Mouse (Mus musculus): Measurements from ENCODE around the gene Cdkn2aip. TPM values are rescaled to one million over a fixed set of nuclear protein-coding genes. Genes with fewer than 3 reads are reported as not detected.

Gene Cdkn2aip
- polyA plus RNA-seq, 1 experiment: not detected

GRCm38 (mm10) chr8:47689704-47690326 lies 23.9 kb downstream of the Cdkn2aip start:
- H3K4me1 ChIP-seq (ENCODE audit: control insufficient read depth, insufficient read depth, low read length): no peaks in the 10 kb centered on the region
- H3K4me3 ChIP-seq (ENCODE audit: insufficient read depth, low read depth, low read length): no peak overlapping the region
- H3K27ac ChIP-seq (ENCODE audit: insufficient read depth, low read depth, low read length): no peak overlapping the region
- TF ChIP-seq POLR2A (IDR thresholded peaks at IDR 0.05; ENCODE audit: insufficient read depth, low read depth, low read length) (no peak), CTCF (IDR thresholded peaks at IDR 0.05; ENCODE audit: insufficient read depth, low read depth, low read length) (no peak)
- WGBS: 67% methylated on average over 12 of the region's 12 CpGs

DNA sequence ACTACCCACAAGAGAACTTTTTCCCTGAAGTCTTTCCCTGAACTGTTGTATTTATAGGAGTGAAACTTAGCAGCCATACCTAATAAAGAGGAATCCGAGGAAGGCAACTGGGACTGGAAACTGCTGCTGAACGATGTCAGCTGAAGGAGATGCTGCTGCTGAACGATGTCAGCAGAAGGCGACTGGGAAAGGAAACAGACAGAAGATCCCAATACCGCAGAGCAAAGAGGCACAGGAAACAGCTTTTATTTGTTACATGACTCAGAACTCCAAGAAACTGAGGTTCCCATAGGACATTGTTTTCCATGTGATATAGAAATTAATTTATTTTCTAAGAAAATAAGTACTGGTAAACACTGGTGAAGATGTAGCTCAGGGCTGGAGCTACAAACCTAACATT lies 29.3 kb downstream of the Cdkn2aip start:
- TF ChIP-seq POLR2A (IDR thresholded peaks at IDR 0.05; ENCODE audit: insufficient read depth, low read depth, low read length) (no peak), CTCF (IDR thresholded peaks at IDR 0.05; ENCODE audit: insufficient read depth, low read depth, low read length) (no peak)
- H3K4me1 ChIP-seq (ENCODE audit: control insufficient read depth, insufficient read depth, low read length): no peaks in the 10 kb centered on the region
- H3K4me3 ChIP-seq (ENCODE audit: insufficient read depth, low read depth, low read length): no peak overlapping the region
- WGBS: 65% methylated on average over 5 of the region's 5 CpGs
- H3K27ac ChIP-seq (ENCODE audit: insufficient read depth, low read depth, low read length): no peak overlapping the region

GRCm38 (mm10) chr8:47683994-47684393 lies 29.7 kb downstream of the Cdkn2aip start:
- Histone ChIP-seq H3K27ac (ENCODE audit: insufficient read depth, low read depth, low read length) (no peak overlapping the region), H3K4me1 (ENCODE audit: control insufficient read depth, insufficient read depth, low read length) (no peaks in the 10 kb centered on the region), H3K4me3 (ENCODE audit: insufficient read depth, low read depth, low read length) (no peak overlapping the region)
- no peak for TF ChIP-seq POLR2A (IDR thresholded peaks at IDR 0.05; ENCODE audit: insufficient read depth, low read depth, low read length)
- TF ChIP-seq CTCF (IDR thresholded peaks at IDR 0.05; ENCODE audit: insufficient read depth, low read depth, low read length): no peak
- 69% methylated on average over 9 of the region's 9 CpGs for WGBS

DNA sequence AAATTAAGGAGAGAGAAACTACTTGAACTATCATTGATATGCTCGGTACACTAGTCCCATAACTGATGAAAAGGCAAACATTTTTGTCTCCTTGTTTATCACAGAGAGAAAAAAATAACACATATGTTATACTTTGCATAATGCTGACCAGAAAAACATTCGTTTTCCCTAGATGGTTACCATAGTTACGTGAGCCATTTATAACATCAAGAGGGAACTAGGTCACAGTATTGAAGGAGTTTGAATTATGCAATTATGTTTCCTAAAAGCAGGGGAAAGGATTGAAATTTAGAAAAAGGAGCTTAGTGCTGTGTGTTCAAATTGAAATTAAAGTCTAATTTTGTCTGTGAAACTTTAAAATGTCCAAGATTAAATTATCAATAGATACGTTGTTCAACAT lies 33.4 kb downstream of the Cdkn2aip start:
- WGBS: 41% methylated on average over 4 of the region's 4 CpGs
- Histone ChIP-seq H3K4me1 (ENCODE audit: control insufficient read depth, insufficient read depth, low read length) (no peaks in the 10 kb centered on the region), H3K4me3 (ENCODE audit: insufficient read depth, low read depth, low read length) (no peak overlapping the region), H3K27ac (ENCODE audit: insufficient read depth, low read depth, low read length) (no peak overlapping the region)
- TF ChIP-seq CTCF (IDR thresholded peaks at IDR 0.05; ENCODE audit: insufficient read depth, low read depth, low read length) (no peak), POLR2A (IDR thresholded peaks at IDR 0.05; ENCODE audit: insufficient read depth, low read depth, low read length) (no peak)

- WGBS: 85% methylated on average over 1 of the region's 1 CpGs
- no peak for TF ChIP-seq CTCF (IDR thresholded peaks at IDR 0.05; ENCODE audit: insufficient read depth, low read depth, low read length)
- no peak for TF ChIP-seq POLR2A (IDR thresholded peaks at IDR 0.05; ENCODE audit: insufficient read depth, low read depth, low read length)
- no peak overlapping the region for H3K27ac ChIP-seq (ENCODE audit: insufficient read depth, low read depth, low read length)
- H3K4me1 ChIP-seq (ENCODE audit: control insufficient read depth, insufficient read depth, low read length): no peaks in the 10 kb centered on the region
- H3K4me3 ChIP-seq (ENCODE audit: insufficient read depth, low read depth, low read length): no peak overlapping the region
These were observed 34.1 kb downstream of the Cdkn2aip start for GRCm38 (mm10) chr8:47679603-47680002.

- Histone ChIP-seq H3K4me1 (ENCODE audit: control insufficient read depth, insufficient read depth, low read length) (no peaks in the 10 kb centered on the region), H3K27ac (ENCODE audit: insufficient read depth, low read depth, low read length) (no peak overlapping the region), H3K4me3 (ENCODE audit: insufficient read depth, low read depth, low read length) (no peak overlapping the region)
- TF ChIP-seq CTCF (IDR thresholded peaks at IDR 0.05; ENCODE audit: insufficient read depth, low read depth, low read length) (no peak), POLR2A (IDR thresholded peaks at IDR 0.05; ENCODE audit: insufficient read depth, low read depth, low read length) (no peak)
- WGBS: 54% methylated on average over 2 of the region's 2 CpGs
These were observed 37.1 kb downstream of the Cdkn2aip start for GRCm38 (mm10) chr8:47676631-47677030.

DNA sequence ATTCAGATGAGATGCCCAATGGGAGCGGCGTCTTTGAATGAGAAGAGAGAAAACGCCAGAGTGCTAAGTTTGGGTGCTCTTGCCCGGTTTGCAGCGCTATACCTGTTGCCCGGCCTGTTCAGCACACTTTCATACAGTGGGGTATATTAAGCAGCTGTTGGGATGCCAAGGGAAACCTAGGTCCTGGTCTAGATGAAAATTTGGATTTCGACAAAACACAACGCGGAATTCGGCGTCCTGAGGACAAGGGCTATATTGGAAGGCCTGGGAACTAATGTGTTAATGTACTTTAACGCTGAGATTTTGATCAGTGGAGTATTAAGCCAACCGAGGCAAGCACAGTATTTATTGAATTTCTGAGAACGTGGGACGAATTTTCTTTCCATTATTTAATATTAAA lies 37.5 kb downstream of the Cdkn2aip start:
- H3K27ac ChIP-seq (ENCODE audit: insufficient read depth, low read depth, low read length): no peak overlapping the region

DNA sequence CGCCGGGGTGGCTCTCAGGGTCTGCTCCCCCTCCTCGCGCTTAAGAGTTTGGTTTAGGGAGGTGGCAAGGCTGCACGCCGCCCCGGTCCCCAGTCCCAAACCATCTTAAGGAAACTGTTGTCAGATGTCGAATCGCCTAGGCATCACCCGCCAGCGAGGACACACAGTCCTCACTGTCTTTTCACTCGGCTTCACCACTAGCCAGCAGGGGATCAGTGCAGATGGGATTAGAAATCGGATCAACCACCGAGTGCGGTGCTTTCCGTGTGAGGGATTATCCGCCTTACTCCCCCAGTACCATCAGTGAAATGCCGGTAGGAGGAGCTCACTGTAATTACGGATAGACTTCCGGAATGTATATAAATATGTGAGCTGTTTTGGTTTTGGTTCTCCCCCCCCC lies 37.9 kb downstream of the Cdkn2aip start:
- Histone ChIP-seq H3K4me1 (ENCODE audit: control insufficient read depth, insufficient read depth, low read length) (no peaks in the 10 kb centered on the region), H3K27ac (ENCODE audit: insufficient read depth, low read depth, low read length) (peak overlapping the region; percentile 89), H3K4me3 (ENCODE audit: insufficient read depth, low read depth, low read length) (peak overlapping the region; percentile 87)
- TF ChIP-seq POLR2A (IDR thresholded peaks at IDR 0.05; ENCODE audit: insufficient read depth, low read depth, low read length) (no peak), CTCF (IDR thresholded peaks at IDR 0.05; ENCODE audit: insufficient read depth, low read depth, low read length) (no peak)
- WGBS: under 1% methylated on average over 20 of the region's 20 CpGs

More for the DNA sequence above, 37.5 kb downstream of the Cdkn2aip start:
- Histone ChIP-seq H3K4me3 (ENCODE audit: insufficient read depth, low read depth, low read length) (peak overlapping the region; percentile 87), H3K4me1 (ENCODE audit: control insufficient read depth, insufficient read depth, low read length) (no peaks in the 10 kb centered on the region)
- no peak for TF ChIP-seq POLR2A (IDR thresholded peaks at IDR 0.05; ENCODE audit: insufficient read depth, low read depth, low read length)
- WGBS: 2% methylated on average over 15 of the region's 15 CpGs

GRCm38 (mm10) chr8:47674777-47675710 lies 38.7 kb downstream of the Cdkn2aip start, which contains the start of gene Ing2:
TSS of gene Ing2 (minus strand) at chr8:47675556.
- WGBS: under 1% methylated on average over 104 of the region's 106 CpGs
- H3K4me1 ChIP-seq (ENCODE audit: control insufficient read depth, insufficient read depth, low read length): no peaks in the 10 kb centered on the region
- TF ChIP-seq CTCF (IDR thresholded peaks at IDR 0.05; ENCODE audit: insufficient read depth, low read depth, low read length): peak; percentile 20; the same call in 1 of the 2 replicates
- peak; percentile 59 for TF ChIP-seq POLR2A (IDR thresholded peaks at IDR 0.05; ENCODE audit: insufficient read depth, low read depth, low read length)
- peak within 1 kb of the TSS; percentile 87 for H3K4me3 ChIP-seq (ENCODE audit: insufficient read depth, low read depth, low read length)
- H3K27ac ChIP-seq (ENCODE audit: insufficient read depth, low read depth, low read length): peak within 1 kb of the TSS; percentile 89

All from olfactory bulb, adult 2 months (tissue).